Mouse (Mus musculus) cerebellum, postnatal 4 days (tissue): Measurements from ENCODE around the gene Ltbp3.

Experiments
- DNase-seq, 2 experiments: peaks; one replicate each; pipeline ENCODE4 v3.0.0; 2022; ENCODE audit warnings: low spot score in 2 of 2, mixed read lengths in 1 of 2

Ltbp3 gene

DNA sequence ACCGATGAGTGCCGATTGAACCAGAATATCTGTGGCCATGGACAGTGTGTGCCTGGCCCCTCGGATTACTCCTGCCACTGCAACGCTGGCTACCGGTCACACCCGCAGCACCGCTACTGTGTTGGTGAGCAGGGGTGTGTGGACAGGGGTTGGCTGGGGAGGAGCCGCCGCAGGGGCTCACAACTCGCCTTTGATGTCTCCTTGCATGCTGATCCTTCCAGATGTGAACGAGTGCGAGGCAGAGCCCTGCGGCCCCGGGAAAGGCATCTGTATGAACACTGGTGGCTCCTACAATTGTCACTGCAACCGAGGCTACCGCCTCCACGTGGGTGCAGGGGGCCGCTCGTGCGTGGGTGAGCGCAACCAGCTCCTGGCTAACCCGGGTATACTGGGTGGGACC lies 10.2 kb downstream of the Ltbp3 start:
- no peak for DNase-seq

GRCm38 (mm10) chr19:5751742-5752141 lies 11.0 kb downstream of the Ltbp3 start:
- no peak for DNase-seq

DNA sequence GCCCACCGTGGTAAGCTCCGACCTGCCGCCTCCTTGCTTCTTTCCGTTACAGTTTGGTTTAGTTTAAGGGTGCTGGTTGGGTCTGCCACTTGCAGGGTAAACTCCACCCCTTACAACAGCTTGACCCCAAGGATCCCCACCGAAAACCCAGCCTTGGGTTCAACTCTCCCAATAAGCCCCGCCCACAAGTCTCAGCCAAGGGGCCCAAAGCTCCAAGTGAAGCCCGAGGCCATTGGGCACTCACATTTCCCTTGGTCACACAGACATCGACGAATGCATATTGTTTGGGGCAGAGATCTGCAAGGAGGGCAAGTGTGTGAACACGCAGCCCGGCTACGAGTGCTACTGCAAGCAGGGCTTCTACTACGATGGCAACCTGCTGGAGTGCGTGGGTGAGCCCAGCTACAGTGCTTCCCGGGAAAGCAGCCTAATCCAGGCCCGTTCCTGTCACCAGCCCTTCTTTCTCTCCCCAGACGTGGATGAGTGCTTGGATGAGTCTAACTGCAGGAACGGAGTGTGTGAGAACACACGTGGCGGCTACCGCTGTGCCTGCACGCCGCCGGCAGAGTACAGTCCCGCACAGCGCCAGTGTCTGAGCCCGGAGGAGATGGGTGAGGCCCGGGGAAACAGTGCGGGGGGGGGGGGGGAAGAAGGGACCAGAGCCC lies 15.7 kb downstream of the Ltbp3 start:
- no peak for DNase-seq

DNA sequence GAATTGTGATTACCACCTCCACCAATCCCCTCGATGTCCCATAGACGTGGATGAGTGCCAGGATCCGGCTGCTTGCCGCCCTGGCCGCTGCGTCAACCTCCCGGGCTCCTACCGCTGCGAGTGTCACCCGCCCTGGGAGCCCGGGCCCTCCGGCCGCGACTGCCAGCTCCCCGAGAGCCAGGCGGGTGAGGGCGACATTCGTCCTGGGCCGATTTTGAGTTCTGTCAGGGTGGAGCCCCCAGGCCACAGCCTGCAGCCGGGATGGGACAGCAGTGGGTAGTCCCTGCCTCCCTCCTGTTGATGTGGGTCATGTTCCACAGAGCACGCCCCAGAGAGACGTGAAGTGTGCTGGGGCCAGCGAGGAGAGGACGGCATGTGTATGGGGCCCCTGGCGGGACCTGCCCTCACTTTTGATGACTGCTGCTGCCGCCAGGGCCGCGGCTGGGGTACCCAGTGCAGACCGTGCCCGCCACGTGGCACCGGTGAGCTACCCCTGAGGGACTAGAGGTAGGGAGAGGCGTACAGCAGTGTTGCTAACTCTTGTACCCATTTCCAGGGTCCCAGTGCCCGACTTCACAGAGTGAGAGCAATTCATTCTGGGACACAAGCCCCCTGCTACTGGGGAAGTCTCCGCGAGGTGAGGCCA lies 16.4 kb downstream of the Ltbp3 start:
- DNase-seq, result no peak

DNA sequence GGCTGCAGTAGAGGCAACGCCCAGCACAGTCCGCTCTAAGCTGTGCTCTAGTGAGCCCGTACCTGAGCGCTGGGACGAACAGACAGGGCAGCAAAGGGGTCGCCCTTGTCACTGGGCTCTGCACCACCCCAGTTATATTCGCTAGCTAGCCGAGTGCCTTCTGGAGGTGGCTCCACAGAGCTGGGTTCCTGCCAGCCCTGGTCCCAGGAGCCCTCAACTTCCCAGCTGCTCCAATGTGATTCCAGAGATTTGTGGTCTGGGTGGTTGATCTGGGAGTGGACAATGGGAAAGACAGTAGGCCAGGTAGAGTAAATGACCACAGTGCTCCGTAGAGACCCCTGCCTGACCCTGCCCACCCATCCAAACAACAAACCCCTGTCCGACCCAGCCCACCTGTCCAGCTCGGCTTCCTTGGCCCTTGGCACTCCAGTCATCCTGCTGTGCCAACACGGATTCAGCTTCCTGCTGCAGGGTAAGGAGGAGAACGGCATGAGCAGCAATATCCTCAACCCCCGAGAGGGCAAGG lies 18.2 kb downstream of the Ltbp3 start:
- DNase-seq, result no peak

- DNase-seq, result no peak
Measured at GRCm38 (mm10) chr19:5763163-5763562, 22.5 kb downstream of the Ltbp3 start.

GRCm38 (mm10) chr19:5767271-5767670 lies 26.6 kb downstream of the Ltbp3 start:
- DNase-seq, result no peak

GRCm38 (mm10) chr19:5770311-5770710 lies 29.6 kb downstream of the Ltbp3 start:
- no peak for DNase-seq

- DNase-seq, result peak; percentile 88 to 96
Measured at GRCm38 (mm10) chr19:5770925-5771860, 30.5 kb downstream of the Ltbp3 start, which contains the start of gene Scyl1. TSS of gene Scyl1 (minus strand) at chr19:5771419.

- DNase-seq, result no peak
Measured at GRCm38 (mm10) chr19:5777387-5778032, 36.8 kb downstream of the Ltbp3 start.

DNA sequence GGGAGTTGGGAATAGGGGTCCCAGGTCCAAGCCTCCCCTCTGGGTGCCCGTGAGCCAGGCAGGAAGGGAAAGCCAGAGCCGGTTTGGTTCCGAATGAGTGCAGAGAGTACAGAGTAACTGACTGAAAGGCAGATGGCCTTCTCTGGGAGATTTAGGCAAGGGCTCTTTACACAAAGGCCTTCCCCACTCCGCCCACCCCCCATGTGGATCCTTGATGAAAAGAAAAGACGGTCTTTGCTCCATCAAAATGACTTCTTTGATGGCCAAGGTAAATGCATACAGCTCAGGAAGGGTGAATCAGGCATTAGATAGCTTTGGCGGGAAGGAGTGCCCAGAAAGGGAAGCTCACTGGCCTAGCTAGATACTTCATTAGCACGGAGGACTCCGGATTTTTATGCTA lies 37.6 kb downstream of the Ltbp3 start:
- DNase-seq, result no peak

DNA sequence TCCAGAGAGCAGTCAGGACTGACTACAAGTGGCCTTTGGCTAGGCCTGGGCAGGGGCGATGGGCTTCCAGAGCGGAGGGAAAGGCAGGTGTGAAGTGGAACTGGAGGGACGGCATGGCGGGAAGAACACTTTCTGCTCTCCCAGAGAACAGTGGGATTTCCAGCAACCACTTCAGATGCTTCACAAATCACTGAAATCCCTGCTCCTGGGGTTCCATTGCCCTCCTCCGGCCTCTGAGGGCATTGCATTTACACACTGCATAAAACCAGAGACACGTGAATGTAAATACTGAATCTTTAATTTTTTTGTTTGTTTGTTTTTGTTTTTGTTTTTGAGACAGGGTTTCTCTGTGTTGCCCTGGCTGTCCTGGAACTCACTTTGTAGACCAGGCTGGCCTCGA lies 39.5 kb downstream of the Ltbp3 start:
- DNase-seq, result no peak

GRCm38 (mm10) chr19:5781532-5781931 lies 40.8 kb downstream of the Ltbp3 start:
- DNase-seq, result no peak

DNA sequence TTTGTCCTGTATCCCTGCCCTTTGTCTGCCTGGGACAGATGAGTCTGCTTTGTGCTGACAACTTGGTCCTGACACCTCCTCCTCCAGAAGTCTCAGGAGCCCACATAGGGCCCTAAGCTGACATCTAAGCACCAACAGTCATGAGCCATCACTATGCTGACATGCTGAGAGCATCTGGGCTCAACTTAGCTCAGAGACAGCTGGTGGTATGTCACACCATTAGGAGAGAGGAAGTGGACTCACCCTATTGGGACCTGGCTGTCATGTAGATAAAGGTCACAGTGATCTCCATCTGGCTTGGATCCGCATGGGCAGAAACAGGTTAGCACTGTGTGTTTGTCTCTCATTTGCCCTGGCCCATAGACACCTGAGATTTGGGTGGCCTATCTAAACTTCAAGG lies 41.4 kb downstream of the Ltbp3 start:
- DNase-seq, result no peak

DNA sequence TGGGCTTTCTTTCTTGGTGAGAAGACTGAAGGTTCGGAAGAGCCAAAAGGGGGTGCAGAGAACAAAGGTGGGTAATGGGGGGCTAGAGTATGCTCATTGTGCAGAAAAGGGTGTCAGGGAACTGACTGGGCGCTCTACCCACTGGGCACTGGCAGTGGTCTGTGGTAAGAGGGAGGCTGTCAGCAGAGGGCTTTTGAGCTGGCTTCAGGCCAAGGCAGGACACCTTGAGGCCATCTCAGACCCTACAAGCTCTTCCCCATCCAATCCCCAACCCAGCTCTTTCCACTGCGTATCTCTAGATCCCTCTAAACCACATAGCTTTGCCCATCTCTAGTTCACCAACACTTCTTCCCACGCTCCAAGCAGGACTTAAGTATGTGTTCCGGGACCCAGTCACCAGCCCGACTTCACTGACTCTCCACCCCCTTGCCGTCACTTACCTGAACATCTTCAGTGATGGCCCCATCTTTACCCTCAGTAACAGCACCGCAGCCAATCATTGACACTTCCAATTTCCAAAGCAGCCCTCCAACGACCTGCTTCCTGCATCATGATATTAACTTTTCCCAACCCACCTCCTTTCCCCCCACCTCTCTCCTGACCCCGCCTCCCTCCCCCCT lies 44.4 kb downstream of the Ltbp3 start:
- no peak for DNase-seq

GRCm38 (mm10) chr19:5786441-5787114 lies 45.9 kb downstream of the Ltbp3 start:
- DNase-seq, result peak; percentile 87 to 90

DNA sequence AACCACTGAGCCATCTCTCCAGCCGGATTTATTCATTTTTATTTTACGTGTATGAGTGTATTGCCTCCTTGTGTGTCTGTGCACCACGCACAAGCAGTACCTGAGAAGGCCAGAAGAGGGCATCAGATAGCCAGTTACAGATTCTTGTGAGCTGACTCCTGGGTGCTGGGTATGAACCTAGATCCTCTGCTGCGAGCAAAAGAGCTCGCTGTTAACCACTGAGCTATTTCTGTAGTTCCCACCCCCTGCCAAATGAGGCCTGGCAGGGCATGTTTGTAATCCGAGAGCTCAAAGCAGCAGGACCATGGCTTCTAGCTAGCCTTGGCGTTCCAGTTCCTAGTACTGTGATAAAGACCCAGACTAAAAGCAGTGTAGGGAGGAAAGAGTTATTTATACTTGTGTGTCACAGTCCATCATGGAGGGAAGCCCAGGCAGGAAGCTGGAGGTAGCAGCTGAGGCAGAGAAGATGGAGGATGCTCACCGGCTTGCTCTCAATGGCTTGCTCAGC lies 46.5 kb downstream of the Ltbp3 start:
- peak; percentile 79 to 91 for DNase-seq

DNA sequence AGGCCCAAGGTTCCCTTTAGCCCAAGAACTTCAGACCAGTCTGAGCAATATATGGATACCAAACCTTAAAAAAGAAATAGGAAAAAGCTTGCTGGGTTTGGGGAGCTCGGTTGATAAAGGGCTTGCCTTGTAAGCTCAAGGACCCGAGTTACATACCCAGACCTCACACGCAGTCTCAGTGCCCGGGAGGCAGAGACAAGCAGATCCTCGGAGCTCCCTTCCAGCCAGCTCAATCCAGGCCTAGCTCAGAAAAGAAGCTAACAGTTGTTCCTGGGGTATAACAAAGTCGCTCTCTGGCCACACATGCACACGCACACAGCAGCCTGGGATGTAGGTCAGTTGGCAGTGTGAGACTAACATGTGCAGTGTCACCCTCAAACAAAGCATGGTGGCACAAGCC lies 47.2 kb downstream of the Ltbp3 start:
- DNase-seq, result no peak

GRCm38 (mm10) chr19:5788620-5789019 lies 47.9 kb downstream of the Ltbp3 start:
- DNase-seq, result no peak

DNA sequence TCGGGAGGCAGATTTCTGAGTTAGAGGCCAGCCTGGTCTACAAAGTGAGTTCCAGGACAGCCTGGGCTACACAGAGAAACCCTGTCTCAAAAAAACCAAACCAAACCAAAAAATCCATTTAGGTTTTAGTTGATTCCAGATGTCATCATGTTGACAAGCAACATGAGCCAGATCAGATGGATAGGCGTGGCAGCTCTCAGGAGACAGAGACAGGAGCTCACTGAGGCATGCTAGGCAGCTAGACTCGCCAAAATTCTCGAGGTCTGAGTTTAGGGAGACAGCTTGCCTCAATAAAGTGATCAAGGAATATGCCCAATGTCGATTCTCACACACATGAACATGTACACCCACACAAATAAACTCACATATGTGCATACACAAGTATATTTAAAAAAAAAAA lies 48.4 kb downstream of the Ltbp3 start:
- no peak for DNase-seq
